Mouse (Mus musculus) embryonic facial prominence, embryonic 11.5 days (tissue): Measurements from ENCODE around the gene Sox4. TPM values are rescaled to one million over a fixed set of nuclear protein-coding genes. Genes with fewer than 3 reads are reported as not detected.

ENCODE experiments used
- ATAC-seq: fragments of 200-750 bp; cut with Nextera tagmentation; replicated peaks from 2 replicates; pipeline ENCODE4 v1.8.0; 2017; ENCODE audit warnings: low read depth; ENCODE audit not compliant: insufficient number of reproducible peaks, low FRiP score, low TSS enrichment
- DNase-seq: peaks from one replicate; pipeline ENCODE4 v3.0.0-alpha.2; 2015; ENCODE audit warnings: low spot score
- H3K27ac ChIP-seq: fragments of 300-500 bp; sonication (generic); replicated peaks from 2 replicates; pipeline ENCODE4 v1.5.1; 2014; ENCODE audit warnings: mild to moderate bottlenecking, low read depth, low read length, control low read depth
- H3K27me3 ChIP-seq: fragments of 300-500 bp; sonication (generic); 2 replicates; pipeline ENCODE4 v1.6.1; 2014; ENCODE audit warnings: mild to moderate bottlenecking, low read length, moderate library complexity, mixed read lengths; ENCODE audit not compliant: control insufficient read depth, insufficient read depth
- H3K36me3 ChIP-seq: fragments of 300-500 bp; sonication (generic); replicated peaks from 2 replicates; pipeline ENCODE4 v1.6.1; 2014; ENCODE audit warnings: low read depth, mild to moderate bottlenecking, low read length, moderate library complexity, mixed read lengths; ENCODE audit not compliant: control insufficient read depth, insufficient read depth
- H3K4me1 ChIP-seq: fragments of 300-500 bp; sonication (generic); 2 replicates; pipeline ENCODE4 v1.6.1; 2014; ENCODE audit warnings: low read length, mixed read lengths; ENCODE audit not compliant: control insufficient read depth, insufficient read depth
- H3K4me2 ChIP-seq: fragments of 300-500 bp; sonication (generic); 2 replicates; pipeline ENCODE4 v1.6.1; 2014; ENCODE audit warnings: low read depth, mild to moderate bottlenecking, control low read depth, low read length, moderate library complexity
- H3K4me3 ChIP-seq: fragments of 300-500 bp; sonication (generic); 2 replicates; pipeline ENCODE4 v1.5.1; 2014; ENCODE audit warnings: low read depth, low read length, control low read depth
- H3K9ac ChIP-seq: fragments of 300-500 bp; sonication (generic); replicated peaks from 2 replicates; pipeline ENCODE4 v1.6.1; 2014; ENCODE audit warnings: mild to moderate bottlenecking, control low read depth, low read length
- H3K9me3 ChIP-seq: fragments of 300-500 bp; sonication (generic); replicated peaks from 2 replicates; pipeline ENCODE4 v1.6.1; 2016; ENCODE audit warnings: mild to moderate bottlenecking, low read length, inconsistent platforms, mixed read lengths; ENCODE audit not compliant: control insufficient read depth
- WGBS: fragments of 180-500 bp; shearing (Covaris S2); extraction: QIAGEN DNeasy Blood & Tissue Kit; methylation state at CpG from one replicate; pipeline ENCODE4 v1.1.7; 2014; 5-methylcytosine and 5-hydroxymethylcytosine counted together
- polyA plus RNA-seq: library from polyadenylated mRNA; unstranded; fragments of >200 nt; fragmentation: Nextera tagmentation; extraction: Ambion mirVana; gene quantifications from 2 replicates; pipeline ENCODE4 v1.2.1, GENCODE M21; 2014

Sox4 gene
- polyA plus RNA-seq, 1 experiment from 2014 or later, result 126 TPM

- no peak for ATAC-seq
- H3K27me3 ChIP-seq, result no peaks in the 10 kb centered on the region
- H3K4me1 ChIP-seq, result no peaks in the 10 kb centered on the region
- H3K36me3 ChIP-seq, result no peaks in the 10 kb centered on the region
- no peak overlapping the region for H3K9ac ChIP-seq
- no peaks in the 10 kb centered on the region for H3K9me3 ChIP-seq
- no peak overlapping the region for H3K27ac ChIP-seq
- no peak for DNase-seq
- WGBS, result 88% methylated on average over 10 of the region's 10 CpGs
- no peak overlapping the region for H3K4me2 ChIP-seq
- H3K4me3 ChIP-seq, result no peak overlapping the region
Observed at GRCm38 (mm10) chr13:28917379-28918250, 35.9 kb downstream of the Sox4 start.

GRCm38 (mm10) chr13:28913656-28914055 is 39.9 kb downstream of the Sox4 start:
- Histone ChIP-seq H3K27ac (no peak overlapping the region), H3K36me3 (no peaks in the 10 kb centered on the region), H3K9me3 (no peaks in the 10 kb centered on the region), H3K27me3 (no peaks in the 10 kb centered on the region), H3K4me3 (no peak overlapping the region), H3K4me1 (no peaks in the 10 kb centered on the region), H3K9ac (no peak overlapping the region), H3K4me2 (no peak overlapping the region)
- ATAC-seq, result no peak
- WGBS, result 82% methylated on average over 6 of the region's 6 CpGs
- no peak for DNase-seq

- H3K4me2 ChIP-seq, result no peak overlapping the region
- H3K27ac ChIP-seq, result no peak overlapping the region
- 89% methylated on average over 10 of the region's 10 CpGs for WGBS
- no peak for DNase-seq
- H3K27me3 ChIP-seq, result no peaks in the 10 kb centered on the region
- no peak overlapping the region for H3K4me3 ChIP-seq
- ATAC-seq, result no peak
- no peaks in the 10 kb centered on the region for H3K36me3 ChIP-seq
- H3K9me3 ChIP-seq, result no peaks in the 10 kb centered on the region
- H3K9ac ChIP-seq, result no peak overlapping the region
- no peaks in the 10 kb centered on the region for H3K4me1 ChIP-seq
Observed at GRCm38 (mm10) chr13:28906981-28907380, 46.5 kb downstream of the Sox4 start.
